Mouse (Mus musculus) ES-Bruce4 (cell line): Measurements from ENCODE around the gene Plekha5.

Source experiments
- CTCF ChIP-seq: IDR thresholded peaks from one replicate; pipeline ENCODE4 v1.8.1; 2011; ENCODE audit warnings: low read depth, low read length
- POLR2A ChIP-seq: IDR thresholded peaks from one replicate; pipeline ENCODE4 v1.8.1; 2011; ENCODE audit warnings: low read length; ENCODE audit not compliant: insufficient read depth

DNA sequence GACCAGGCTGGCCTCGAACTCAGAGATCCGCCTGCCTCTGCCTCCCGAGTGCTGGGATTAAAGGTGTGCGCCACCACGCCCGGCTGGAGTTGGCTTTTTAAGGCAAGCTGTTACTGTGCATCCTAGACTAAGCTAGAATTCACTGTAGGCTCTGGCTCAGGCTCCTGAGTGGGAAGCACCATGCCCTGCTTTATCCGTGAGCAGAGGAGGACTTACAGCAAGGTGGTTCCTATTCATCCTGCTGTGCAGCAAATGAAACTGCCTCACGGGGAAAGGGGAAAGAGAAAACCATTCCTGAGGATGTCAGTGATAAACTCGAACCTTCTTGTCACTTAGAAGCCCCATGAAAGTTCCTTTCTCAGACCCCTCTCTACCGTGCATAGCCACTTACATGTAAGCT, 80.9 kb downstream of the Plekha5 start:
- no peak for TF ChIP-seq CTCF
- no peak for TF ChIP-seq POLR2A
